Mouse (Mus musculus) cerebellum, postnatal 10 days (tissue): Measurements from ENCODE around the gene Nenf.

Experiments used
- DNase-seq, 2 experiments: peaks; one replicate each; pipeline ENCODE4 v3.0.0; 2021; ENCODE audit warnings: mixed read lengths in 2 of 2

Gene Nenf

DNA sequence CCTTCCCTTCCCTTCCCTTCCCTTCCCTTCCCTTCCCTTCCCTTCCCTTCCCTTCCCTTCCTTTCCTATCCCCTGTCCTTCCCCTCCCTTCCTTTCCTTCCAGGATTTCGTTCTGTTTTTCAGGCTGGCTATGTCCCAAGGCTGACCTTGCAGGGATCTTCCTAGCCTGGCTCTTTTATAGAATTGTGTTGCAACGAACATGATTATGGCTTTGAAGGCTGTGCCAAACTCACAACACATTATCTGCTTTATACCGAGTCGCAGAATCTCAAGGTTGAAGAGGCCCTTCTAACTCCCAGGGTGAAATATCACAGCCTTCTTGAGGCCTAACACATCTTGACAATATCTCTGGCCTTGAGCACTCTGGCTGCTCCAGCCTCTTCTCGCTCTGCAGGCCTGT is 692 bp upstream of the Nenf start:
- DNase-seq: peak in 1 of 2 experiments; percentile 52

DNA sequence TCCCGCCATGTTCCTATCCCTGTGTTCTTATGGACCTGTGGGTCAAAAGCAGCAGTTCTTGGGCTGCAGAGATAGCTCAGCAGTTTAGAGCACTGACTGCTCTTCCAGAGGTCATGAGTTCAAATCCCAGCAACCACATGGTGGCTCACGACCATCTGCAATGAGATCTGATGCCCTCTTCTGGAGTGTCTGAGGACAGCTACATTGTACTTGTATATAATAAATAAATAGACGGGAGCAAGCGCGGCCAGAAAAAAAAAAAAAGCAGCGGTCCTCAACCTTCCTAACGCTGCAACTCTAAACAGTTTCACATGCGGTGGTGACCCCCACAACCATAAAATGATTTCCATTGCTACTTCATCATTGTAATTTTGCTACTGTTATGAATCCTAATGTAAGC is 1.2 kb downstream of the Nenf start:
- no peak for DNase-seq

DNA sequence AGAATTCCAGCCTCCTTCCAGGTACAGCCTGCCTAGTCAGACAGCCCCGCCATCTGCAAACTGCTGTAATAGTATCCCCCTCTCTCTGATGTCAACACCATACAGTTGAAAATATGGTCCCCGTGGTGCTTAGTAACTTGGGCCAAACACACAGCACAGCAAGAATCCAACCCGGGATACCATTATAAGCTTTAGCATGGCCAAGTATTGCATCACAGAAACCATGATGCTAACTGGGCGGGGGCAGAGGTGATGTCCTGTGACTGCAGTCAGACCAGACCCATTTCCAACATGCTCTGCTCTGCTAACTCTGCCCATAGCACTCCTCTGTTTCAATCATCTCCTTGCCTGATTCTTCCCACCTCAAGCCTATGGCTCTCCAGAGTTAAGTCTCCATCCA is 4.1 kb downstream of the Nenf start:
- no peak for DNase-seq

DNA sequence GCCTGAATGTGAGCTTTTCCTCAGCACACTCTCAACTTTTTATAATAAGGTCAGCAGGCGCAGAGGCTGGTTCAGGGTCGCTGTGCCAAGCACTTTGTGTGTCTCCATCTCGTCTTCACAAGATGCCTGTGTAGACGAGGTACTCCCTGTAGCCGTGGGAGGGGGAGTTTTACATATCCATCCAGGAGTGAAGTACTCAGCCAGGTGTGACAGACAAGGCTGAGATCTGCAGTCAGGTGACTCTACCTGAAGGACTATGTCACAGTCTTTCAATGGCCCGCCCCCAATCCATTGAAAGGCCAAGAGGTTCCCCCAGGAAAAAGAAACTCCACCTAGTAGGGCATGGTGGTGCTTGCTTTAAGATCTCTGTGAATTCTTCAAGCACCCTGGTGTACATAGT is 4.8 kb downstream of the Nenf start:
- no peak for DNase-seq

DNA sequence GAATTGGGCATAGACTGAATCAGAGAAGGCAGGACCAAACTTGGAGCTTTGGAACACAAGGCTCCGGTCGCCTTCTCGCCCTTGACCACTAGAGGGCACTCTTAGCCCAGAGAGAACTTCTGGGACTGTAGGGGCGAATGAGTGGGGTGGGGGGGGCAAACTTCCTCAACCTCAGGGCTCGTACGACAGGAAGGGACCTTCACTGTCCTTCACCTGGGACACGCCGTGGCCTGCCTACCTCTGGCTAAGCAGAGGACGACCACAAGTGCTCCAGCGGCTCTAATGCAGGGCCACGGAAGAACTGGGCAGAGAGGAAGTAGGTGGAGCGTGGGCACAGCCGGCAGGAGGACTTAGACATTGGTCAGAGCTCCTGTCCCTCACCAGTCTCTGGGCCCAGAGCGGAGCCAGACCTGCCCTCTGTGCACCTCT is 5.5 kb downstream of the Nenf start:
- DNase-seq: peak; percentile 90 to 95

DNA sequence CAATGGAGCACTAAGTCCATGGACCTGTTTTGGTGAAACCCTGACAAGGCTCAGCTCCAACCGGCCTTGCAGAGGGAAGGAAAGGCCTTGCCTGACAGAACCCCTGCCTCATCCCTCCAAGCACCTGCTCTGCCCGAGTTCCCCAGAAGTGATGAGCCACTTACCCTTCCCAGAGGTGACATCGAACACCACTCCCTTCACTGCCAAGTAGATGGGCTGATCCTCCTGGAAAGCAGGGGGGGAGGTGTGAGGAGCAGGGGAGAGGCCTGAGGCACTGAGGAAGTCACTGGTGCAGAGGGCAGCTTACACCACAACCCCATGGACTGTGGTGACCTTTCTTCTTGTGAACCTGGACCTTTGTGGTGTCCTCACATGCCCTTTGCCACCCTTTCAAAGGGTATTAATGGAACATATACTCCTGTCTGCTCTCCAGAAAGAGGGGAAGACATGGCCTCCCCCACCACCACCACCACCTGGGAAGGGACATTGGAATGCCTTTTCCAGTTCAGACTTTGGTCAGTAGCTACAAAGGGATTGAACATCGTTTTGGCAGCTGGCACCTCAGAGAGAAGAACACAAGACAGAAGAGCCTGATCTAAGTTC is 6.6 kb downstream of the Nenf start:
- DNase-seq: no peak

DNA sequence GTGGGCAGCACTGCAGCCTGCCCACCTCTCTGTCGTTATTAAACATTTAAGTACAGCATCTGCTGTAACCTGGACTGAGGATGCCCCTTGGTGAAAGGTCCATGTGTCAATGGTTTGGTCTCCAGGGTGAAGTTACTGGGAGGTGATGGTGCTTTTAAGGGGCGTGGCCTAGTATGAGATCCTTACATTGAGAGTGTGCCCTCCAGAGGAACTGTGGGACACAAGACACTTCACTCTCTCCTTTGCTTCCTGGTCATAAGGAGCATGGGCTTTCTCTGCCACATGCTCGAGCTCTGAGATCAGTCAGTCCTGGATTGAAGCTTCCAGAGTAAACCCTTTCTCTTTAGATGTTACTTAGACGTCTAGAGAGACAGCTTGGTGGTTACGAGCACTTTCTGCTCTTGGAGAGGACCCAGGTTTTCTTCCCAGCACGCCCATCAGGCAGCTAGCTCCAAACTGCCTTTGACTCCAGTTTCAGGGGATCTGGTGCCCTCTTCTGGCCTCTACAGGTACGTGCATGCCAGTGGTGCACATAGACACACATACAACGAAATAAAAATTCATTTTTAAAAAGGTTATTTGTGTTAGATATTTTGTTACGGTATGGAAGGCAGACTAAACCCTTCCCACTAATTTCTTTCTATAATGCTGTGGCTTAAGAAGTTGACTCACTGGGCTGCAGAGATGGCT is 10.1 kb downstream of the Nenf start:
- no peak for DNase-seq

DNA sequence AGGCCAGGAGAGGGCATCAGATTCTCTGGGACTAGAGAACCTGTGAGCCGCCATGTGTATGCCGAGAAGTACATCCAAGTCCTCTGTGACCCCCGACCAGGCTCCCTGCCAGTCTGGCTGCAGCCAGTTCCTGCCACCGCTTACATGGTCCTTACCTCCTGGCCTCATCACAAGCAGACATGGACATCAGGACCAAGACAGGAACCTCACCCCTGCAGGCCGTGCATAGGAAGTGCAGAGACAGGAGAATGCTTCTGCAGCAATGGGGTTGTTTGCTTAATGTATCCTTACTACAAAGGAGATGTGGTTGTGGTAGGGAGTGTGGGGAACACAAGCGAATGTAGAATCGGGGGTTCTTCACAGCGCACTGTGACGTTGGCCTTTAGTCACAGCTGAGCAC is 11.7 kb downstream of the Nenf start:
- no peak for DNase-seq

DNA sequence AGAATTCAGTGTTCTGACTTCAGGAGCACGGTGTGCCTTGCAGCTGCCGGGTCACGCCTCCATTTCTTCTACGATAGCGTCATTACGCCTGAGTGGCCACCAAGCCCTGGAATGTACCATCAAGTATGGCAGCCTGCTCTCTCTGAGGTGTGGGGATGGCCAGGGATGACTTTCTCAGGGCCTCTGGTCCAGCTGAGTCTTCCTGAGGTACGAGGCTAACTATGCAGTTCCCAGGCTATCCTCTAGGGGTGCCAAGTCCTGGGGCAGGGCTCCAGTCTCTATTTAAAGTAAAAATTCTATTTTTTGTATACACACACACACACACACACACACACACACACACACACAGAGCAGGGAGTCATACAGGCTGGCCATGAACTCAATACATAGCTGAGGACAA is 12.4 kb downstream of the Nenf start:
- peak in 1 of 2 experiments; percentile 47 for DNase-seq

DNA sequence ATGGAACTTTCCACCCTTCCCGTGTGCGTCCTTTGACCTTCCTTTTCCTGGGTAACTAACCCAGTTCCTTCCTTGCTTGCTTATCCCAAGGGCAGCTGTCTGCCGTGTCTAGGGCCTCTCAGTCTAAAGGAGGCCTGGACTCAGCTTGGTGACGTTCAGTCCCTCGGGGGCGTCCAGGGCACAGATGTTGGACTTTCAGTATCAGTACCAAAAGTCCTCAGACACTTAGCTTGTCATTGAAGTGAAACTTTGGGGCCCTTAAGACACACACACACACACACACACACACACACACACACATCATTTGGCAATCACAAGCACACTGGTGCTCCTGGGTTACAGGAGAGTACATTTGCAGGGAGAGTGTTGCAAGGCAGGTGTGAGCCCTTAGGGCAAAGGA is 13.8 kb downstream of the Nenf start:
- DNase-seq: no peak

DNA sequence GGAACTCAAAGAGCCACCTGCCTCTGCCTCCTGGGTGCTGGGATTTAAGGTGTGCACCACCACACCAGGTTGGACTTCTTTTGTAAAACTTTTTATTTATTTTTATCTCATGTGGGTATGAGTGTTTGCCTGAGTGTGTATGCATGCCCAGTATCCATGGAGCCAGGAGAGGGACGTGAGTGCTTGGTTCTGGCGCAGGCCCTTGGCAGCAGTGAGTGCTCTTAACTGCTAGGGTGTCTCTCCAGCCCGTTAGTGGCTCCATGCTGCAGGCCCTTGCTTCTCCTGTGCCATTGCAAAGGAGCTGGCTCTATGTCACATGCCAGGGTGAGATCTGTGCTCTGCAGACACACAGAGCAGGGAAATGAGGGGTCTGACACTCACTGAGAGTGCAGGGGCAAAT is 14.3 kb downstream of the Nenf start:
- no peak for DNase-seq

DNA sequence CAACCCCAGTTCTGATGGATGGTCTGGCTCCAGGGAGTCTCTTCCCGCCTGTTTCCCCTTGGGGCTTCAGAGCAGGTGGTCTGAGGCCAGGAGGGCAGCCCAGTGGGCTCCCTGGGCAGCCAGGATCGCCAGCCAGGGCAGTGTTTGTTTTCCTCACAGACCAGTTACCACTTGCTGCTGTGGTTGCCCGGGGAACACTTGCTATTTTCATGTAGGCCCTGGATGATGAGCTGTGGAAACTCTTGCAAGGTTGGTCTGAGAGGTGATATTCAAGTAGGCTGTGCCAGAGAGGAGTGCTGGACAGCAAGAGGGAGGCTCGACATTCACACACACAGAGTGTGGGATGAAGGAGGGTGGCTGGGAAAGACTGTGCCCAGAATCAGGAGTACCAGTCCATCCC is 16.1 kb downstream of the Nenf start:
- DNase-seq: no peak

DNA sequence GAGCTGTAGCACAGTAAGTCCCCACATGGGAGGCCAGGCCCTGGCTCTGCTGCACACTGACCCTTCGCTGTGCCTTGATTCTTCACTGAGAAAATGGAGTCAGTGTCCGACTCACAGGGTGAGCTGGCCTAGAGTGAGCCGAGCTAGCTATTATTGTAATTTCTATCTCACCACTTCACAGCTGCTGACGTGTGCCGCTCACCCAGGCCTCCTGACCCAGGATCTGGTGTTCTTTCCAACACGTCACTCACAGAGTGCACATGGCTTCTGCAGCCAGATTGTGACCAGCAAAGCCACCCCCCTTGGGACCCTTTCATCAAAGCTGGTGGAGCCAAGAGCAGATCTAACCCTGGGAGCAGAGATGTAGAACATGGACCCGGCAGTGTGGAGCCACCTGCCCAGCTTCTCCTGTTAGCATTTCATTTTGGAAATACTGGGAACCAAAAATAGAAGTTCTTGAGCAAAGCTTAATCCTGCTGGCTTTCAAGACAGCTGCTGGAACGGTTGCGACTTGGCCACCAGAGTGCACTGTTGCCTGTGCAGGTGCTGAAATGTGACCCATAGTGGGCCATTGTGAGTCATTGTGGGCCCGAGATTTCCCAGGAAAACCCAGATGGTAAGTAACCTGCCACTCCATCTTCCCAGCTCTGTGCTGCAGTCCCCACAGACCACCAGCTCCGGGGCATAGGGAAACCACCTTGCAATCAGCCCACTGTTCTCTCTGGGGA is 18.6 kb downstream of the Nenf start:
- DNase-seq: peak; percentile 58 to 60

DNA sequence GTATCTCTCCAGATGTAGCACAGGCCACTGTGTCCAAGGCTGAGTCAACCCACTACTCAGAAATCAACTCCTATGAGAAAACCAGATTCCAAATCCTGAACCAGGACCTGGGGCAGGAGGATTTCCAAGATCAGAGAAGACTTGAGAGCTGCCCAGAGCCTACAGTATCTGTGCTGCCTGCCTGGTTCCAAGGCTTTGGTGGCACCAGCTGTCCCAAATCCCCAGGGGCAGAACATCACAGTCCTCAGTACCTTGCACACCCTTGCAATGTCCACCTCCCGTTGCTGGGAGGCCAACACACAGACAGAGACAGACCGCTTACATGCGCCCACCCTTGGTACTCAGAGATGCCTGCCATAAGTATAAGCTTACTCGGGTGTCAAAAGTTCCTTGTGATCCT is 19.7 kb downstream of the Nenf start:
- no peak for DNase-seq

DNA sequence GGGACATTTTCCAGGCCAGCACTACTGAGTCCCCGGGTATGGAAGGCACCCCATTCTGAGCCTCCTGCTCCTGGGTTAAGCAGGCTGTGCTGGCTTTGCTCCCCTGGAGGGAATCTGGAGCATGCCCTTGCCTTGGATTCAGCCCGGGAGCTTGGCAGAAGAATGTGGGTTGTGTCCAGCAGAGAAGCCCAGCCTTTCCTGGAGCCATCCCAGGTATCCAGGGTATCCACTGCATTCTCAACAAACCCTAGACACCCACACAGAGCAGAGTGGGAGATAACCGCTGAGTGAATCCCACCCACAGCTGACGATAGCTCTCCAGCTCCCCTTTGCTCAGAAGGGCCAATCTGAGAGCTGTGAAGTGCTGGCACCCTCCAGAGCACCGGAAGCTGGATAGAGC is 21.5 kb downstream of the Nenf start:
- DNase-seq: peak; percentile 50 to 68

DNA sequence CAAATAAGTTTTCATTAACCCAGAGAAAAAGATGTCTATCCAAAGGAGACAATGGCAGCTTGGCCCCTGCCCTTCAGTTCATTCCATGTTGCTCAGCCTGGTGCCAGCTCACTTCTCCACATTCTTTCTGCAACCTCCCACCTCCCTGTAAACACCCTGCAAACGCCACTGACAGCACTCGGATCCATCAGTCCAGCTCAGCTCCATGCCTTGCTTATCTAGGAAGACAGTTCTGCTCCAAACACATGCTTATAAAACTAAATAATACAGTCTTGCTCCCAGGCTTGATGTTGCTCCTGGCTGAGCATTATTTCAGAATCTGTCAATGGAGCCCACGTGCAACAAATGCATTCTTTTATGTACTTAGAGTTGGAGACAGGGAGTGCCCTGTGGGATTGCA is 22.2 kb downstream of the Nenf start:
- DNase-seq: no peak

DNA sequence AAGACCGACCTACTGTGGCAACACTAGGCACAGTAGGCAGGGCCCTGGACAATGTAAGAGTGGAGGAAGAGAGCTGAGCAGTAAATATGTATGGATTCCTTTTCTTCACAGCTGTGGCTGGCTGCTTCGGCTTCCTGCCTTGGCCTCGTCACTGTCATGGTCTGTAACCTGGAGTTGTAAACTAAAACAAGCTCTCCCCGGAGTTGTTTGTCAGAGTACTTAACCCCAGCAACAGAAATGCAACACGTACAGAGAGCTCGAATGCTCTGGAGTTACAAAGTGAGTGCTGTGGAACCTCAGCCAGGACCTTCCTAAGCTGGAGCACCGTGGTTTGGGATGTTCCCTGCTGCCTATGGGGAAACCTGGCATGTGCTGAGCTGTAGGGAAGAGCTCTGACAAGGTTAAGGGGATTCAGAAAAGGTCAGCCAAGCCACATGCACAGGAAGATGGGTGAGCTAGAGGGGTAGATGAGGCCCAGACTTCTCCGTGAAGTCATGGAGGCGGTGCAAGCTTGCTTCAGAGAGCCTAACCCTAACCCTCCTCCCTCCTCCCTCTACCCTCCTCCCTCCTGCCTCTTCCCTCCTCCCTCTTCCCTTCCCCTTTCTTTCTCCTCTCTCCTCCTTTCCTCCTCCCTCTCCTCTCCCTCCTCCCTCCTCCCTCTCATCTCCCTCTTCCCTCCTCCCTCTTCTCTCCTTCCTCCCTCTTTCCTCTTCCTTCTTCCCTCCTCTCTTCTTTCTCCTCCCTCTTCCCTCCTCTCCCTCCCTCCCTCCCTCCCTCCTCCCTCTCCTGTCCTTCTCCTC is 23.8 kb downstream of the Nenf start:
- DNase-seq: no peak

DNA sequence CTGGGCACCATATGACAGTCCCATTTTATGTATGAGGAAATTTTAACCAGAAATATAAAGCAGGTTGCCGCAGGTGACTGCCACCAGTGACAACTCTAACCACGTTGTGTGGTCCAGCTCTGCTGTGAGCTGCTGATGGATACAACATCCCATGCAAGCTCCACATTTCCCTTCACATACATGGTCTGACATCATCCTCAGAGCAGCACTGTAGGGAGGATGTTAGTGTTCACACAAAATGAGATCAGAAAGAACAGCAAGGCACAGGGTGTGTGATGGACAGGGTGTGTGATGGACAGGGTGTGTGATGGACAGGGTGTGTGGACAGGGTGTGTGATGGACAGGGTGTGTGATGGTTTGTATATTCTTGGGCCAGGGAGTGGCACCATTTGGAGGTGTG is 24.9 kb downstream of the Nenf start:
- no peak for DNase-seq

DNA sequence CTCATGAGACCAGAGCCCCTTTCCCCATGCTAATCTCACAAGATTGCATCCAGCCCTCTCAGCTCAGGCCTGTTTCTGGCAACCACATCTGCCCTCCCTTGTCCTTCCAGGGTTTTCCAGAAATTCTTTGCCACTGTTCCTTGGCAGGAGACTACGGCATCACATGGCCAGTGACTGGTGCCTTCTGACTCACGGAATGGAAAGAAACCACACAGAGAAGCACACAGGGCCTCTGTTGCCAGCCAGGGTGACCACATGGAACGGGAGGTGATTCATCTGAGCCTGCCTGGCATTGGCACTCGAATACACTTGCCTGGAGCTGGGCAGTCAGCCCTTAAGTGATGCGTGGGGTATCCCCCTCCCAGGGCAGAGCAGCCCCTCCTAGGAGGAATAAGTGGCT is 25.6 kb downstream of the Nenf start:
- peak; percentile 67 to 77 for DNase-seq

DNA sequence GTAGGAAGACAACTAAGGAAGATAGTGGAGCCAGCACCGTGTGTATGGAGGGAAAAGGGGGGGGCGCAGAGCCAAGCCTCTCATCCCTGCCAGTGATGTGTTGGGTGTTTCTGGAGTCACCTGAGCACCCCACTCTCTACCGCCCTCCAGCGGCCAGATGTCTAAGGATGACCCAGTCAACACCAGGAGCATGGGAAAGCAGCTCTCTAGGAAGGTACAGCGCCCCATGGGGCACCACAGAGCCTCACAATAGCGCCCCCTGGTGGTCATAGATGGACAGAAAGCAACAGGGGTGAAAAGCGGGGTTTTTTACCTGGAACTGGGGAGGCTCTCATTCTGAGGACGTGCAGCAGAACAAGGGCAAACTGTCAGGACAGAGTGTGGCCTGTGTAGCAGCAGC is 29.2 kb downstream of the Nenf start:
- DNase-seq: peak; percentile 54 to 58

DNA sequence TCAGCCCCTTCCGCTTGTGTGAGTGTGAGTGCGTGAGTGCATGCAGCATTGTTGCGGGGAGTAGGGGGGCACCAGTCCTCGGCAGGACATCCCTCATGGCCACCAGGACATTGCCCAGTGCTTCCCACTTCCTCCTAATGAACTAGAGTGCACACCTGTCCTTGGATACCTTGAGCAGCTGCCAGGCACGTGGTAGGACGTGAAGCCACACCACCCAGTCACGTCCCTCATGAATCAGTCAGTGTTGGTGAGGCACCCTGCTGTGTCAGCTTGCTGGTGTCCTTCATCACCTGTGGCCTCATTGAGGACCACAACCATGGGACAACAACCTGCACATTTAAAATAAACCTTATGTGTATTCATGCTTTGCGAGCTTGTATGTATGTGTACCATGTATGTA is 33.5 kb downstream of the Nenf start:
- DNase-seq: no peak

DNA sequence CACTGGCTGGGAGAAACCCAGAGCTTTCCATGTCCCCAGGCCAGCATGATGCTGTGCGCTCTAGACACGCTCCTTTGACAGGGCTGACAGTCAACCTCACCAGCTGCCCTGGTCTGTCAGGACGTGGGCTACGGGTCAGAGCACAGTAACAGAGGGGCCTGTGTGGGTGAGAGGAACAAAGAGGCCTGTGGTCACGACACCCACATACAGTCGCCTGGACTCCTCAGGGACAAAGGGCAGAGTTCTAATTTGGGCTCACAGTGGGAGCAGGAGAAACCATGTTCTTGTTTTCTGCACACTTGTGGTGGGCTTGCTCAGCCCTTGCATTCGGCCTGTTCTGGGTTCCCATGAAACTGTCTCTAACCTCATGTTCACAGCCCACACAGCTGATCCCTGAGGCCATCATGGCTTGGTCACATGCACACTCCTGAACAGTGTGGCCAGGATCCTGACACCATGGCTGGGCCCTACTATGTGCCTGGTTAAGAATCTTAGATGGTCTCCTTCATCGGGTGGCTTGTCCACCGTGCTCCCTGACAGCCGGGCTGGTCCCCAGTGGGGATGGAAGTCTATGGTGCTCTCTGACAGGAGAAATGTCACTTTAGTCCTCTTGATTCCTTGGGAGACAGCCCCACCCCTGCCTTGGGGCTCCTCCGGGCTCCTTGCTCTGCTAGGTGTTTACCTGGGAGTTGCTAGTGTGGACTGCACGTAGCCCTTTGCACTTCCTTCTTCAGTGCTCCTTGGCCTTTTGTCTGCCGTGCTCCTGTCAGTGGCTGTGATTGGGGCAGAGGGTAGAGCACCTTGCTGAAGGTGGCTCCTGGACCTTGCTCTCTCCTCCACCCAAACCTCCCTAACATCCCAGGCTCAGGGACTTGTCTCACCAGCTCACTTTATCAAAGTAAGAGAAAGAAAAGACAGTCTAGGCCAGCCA is 34.6 kb downstream of the Nenf start:
- no peak for DNase-seq
